Mouse (Mus musculus): ENCODE results near the gene Olfr1475. TPM values are rescaled to one million over a fixed set of nuclear protein-coding genes. Genes with fewer than 3 reads are reported as not detected.

Olfr1475 gene
- not detected for total RNA-seq (2023)

DNA sequence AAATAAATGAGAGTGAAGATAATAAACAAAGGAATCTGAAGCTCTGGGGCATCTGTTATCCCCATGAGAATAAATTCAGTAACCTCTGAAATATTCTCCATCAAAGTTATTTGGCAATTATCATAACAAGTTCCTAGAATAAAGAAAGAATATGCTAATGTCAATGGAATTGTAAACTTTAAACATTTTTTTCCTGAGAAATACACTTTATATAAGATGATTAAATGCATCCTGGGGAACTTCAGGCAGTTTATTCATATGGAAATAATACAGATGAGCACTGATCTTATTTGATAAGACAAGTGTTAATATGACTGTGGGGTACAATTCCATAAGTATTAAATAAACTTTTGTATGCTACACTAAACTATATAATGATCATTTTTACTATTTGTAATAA, at the start of gene Olfr1475:
TSS of gene Olfr1475 (minus strand) at position 101 of the 400 bp plus-strand sequence.

DNA sequence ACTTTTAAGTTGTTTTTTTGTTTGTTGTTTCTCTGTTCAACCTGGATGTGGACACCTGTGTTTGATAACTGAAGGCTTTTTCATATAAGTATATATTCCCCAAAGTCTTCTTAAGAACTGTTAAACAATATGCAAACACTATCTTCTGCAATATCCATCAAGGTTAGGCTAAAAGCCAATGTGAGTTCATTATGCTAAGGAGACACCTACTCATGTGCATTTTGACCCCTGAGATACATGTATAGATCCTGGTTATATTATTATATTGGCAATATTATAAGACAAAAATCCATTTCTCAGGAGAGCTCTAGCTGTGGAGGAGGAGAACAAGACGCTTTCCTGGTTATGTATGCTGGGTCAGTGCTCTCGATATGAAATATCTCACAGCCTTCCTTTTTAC, 47.6 kb upstream of the Olfr1475 start, which contains the start of gene Olfr1480:
TSS of gene Olfr1480 (plus strand) at position 301 of the 400 bp plus-strand sequence.

DNA sequence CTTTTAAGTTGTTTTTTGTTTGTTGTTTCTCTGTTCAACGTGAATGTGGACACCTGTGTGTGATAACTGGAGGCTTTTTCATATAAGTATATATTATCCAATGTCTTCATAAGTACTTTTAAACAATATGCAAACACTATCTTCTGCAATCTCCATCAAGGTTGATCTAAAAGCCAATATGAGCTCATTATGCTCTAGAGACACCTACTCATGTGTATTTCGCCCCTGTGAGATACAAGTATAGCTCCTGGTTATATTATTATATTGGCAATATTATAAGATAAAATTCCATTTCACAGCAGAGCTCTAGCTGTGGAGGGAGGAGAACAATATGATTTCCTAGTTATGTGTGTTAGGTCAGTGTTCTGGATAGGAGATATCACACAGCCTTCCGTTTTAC, 20.2 kb upstream of the Olfr1475 start, which contains the start of gene Olfr1477:
TSS of gene Olfr1477 (plus strand) at position 301 of the 400 bp plus-strand sequence.

DNA sequence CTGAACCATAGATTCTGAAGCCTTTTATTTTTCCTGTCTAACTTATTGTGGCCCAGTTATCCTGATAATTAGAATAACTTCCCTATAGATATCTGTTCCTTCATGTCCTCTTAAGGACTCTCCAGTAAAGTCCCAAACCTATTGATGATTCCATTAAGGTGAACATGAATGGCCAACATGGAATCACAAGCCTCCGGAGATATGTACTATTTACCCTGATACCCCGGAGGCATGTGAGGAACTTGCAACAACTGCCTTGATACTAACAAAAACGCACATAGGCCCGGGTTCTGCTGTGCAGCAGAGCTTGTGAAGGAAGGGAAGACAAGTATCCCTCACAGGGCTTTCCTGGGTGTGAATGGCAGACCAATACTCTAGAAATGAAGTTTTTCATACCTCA, 10.7 kb downstream of the Olfr1475 start, which contains the start of gene Olfr1474:
TSS of gene Olfr1474 (plus strand) at position 301 of the 400 bp plus-strand sequence.

DNA sequence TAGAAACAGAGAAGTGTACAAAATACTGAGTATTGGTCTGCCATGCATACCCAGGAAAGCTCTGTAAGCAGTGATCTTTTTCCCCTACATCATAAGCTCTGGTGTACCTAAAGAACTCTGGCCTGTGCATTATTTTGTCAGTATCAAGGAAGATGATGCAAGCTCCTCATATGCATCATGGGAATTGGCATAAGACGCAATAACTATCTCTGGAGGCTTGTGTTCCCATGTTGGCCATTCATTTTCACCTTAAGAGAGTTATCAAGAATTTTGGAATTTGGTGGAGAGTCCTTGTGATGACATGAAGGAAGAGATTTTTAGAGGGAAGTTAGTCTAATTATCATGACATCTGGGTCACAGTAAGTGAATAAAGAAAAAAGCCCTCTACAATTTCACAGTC, 24.0 kb downstream of the Olfr1475 start, which contains the start of gene Olfr1472:
TSS of gene Olfr1472 (minus strand) at position 101 of the 400 bp plus-strand sequence.

DNA sequence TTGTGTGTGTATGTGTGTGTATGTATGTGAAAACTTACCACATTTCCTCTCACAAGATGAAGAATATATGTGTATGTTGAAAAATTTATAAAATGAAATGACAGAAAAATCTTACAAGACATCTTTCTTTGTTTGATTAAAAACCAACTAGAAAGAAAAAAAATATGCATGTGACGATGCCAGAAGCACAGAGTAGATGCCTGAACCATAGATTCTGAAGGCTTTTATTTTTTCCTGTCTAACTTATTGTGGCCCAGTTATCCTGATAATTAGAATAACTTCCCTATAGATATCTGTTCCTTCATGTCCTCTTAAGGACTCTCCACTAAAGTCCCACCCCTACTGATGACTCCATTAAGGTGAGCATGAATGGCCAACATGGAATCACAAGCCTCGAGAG, 36.9 kb downstream of the Olfr1475 start, which contains the start of gene Olfr1471:
TSS of gene Olfr1471 (plus strand) at position 301 of the 400 bp plus-strand sequence.

Other genes with a start within 250 kb of the Olfr1475 start
- not detected for gene Olfr1463, start 248.9 kb downstream of the Olfr1475 start, total RNA-seq (2023)
- not detected for gene Olfr1465, start 164.7 kb downstream of the Olfr1475 start, total RNA-seq (2023)
- gene Olfr1466, start 141.3 kb downstream of the Olfr1475 start, total RNA-seq (2023), result not detected
- gene Olfr1467, start 118.0 kb downstream of the Olfr1475 start, total RNA-seq (2023), result not detected
- gene Olfr1469, start 72.3 kb downstream of the Olfr1475 start, total RNA-seq (2023), result not detected
- not detected for gene Olfr1471, start 36.8 kb downstream of the Olfr1475 start, total RNA-seq (2023)
- not detected for gene Olfr1472, start 24.1 kb downstream of the Olfr1475 start, total RNA-seq (2023)
- gene Olfr1474, start 10.6 kb downstream of the Olfr1475 start, total RNA-seq (2023), result not detected
- gene Olfr1477, start 20.4 kb upstream of the Olfr1475 start, total RNA-seq (2023), result not detected
- gene Olfr1480, start 47.7 kb upstream of the Olfr1475 start, total RNA-seq (2023), result not detected
- not detected for gene Olfr1484, start 103.3 kb upstream of the Olfr1475 start, total RNA-seq (2023)
- not detected for gene Olfr1487, start 137.2 kb upstream of the Olfr1475 start, total RNA-seq (2023)
- gene Olfr1489, start 151.4 kb upstream of the Olfr1475 start, total RNA-seq (2023), result not detected
- not detected for gene Olfr1490, start 170.9 kb upstream of the Olfr1475 start, total RNA-seq (2023)
- gene Olfr1491, start 217.1 kb upstream of the Olfr1475 start, total RNA-seq (2023), result not detected
- gene Olfr1493-ps1, start 243.1 kb upstream of the Olfr1475 start, total RNA-seq (2023), result not detected

Data from B cell, adult 67 days (primary cell).